Mouse (Mus musculus) CD4-positive helper T cell, adult 2 months (primary cell): ENCODE measurements around the gene Fcrl6.

ENCODE experiments used
- DNase-seq: peaks from one replicate; pipeline ENCODE4 v3.0.0-alpha.2; 2012; ENCODE audit warnings: low read depth, missing footprints, low spot score

The Fcrl6 gene

DNA sequence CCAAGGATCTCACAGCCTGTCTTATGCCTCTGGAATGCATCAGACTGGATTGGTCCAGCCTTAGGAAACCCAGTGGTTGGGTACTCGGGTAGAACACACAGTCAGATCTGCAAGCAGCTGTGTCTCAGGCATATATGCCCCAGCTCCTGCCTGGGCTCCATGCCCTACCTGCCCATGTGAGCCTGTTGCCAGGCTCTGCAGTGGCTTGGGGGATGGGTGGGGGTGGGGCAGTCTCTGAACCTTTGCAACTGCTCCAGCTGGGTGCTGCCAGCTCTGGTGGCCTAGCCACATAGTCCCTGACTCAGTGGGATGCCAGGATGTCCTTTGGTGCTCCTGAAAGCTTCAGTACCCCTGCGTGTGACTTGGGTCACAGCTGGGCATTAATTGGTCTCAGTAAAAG lies 53.0 kb downstream of the Fcrl6 start:
- no peak for DNase-seq

DNA sequence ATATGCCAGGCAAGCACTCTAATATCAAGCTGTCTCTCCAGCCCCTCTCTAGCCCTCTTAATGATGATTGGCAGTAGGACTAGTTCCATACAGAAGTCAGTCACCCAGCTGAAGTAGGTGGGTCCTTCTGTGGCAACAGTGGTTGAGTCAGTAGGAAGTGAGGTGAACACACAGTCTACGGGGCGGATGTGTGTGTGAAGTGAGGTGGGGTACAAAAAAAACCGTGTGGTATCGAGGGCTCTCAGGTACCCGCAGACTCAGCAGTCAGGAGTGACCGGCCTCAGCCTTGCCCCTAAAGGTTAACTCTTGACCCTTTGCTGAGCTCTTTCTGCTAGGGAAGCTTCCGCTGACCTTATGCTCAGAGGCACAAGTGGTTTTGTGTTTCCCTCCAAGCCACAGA lies 53.9 kb downstream of the Fcrl6 start:
- peak; percentile 70 for DNase-seq
